Mouse (Mus musculus) hindbrain, embryonic 12.5 days (tissue): Measurements from ENCODE around the gene Pdxdc1. TPM values are rescaled to one million over a fixed set of nuclear protein-coding genes. Genes with fewer than 3 reads are reported as not detected.
"Not testable (repeated sequence)": the region's sequence is repeated elsewhere in the genome, so short reads cannot be mapped to it uniquely, and the experiment has no call there.

Experiments used
- ATAC-seq: fragments of 200-750 bp; cut with Nextera tagmentation; 2 replicates; pipeline ENCODE4 v1.8.0; 2017; ENCODE audit warnings: moderate TSS enrichment; ENCODE audit not compliant: low FRiP score
- H3K27ac ChIP-seq: fragments of 300-500 bp; sonication (generic); 2 replicates; pipeline ENCODE4 v1.5.1; 2016; ENCODE audit warnings: mild to moderate bottlenecking
- H3K27me3 ChIP-seq: fragments of 300-500 bp; sonication (generic); 2 replicates; pipeline ENCODE4 v1.6.1; 2016; ENCODE audit warnings: mild to moderate bottlenecking
- H3K36me3 ChIP-seq: fragments of 300-500 bp; sonication (generic); 2 replicates; pipeline ENCODE4 v1.6.1; 2016; ENCODE audit warnings: mild to moderate bottlenecking
- H3K4me1 ChIP-seq: fragments of 300-500 bp; sonication (generic); 2 replicates; pipeline ENCODE4 v1.6.1; 2016
- H3K4me2 ChIP-seq: fragments of 300-500 bp; sonication (generic); replicated peaks from 2 replicates; pipeline ENCODE4 v1.6.1; 2016; ENCODE audit warnings: mild to moderate bottlenecking
- H3K4me3 ChIP-seq: fragments of 300-500 bp; sonication (generic); 2 replicates; pipeline ENCODE4 v1.5.1; 2016; ENCODE audit warnings: mild to moderate bottlenecking
- H3K9ac ChIP-seq: fragments of 300-500 bp; sonication (generic); 2 replicates; pipeline ENCODE4 v1.6.1; 2016; ENCODE audit warnings: mild to moderate bottlenecking, moderate library complexity
- H3K9me3 ChIP-seq: fragments of 300-500 bp; sonication (generic); replicated peaks from 2 replicates; pipeline ENCODE4 v1.6.1; 2016; ENCODE audit warnings: mild to moderate bottlenecking
- WGBS: fragments of 180-500 bp; shearing (Covaris S2); methylation state at CpG from one replicate; pipeline ENCODE4 v1.1.7; 2016; 5-methylcytosine and 5-hydroxymethylcytosine counted together
- polyA plus RNA-seq: library from polyadenylated mRNA; unstranded; fragments of >200 nt; fragmentation: Nextera tagmentation; extraction: Ambion mirVana; gene quantifications from 2 replicates; pipeline ENCODE4 v1.2.1, GENCODE M21; 2016

The Pdxdc1 gene
- polyA plus RNA-seq, 1 experiment from 2014 or later, result 90.7 TPM

DNA sequence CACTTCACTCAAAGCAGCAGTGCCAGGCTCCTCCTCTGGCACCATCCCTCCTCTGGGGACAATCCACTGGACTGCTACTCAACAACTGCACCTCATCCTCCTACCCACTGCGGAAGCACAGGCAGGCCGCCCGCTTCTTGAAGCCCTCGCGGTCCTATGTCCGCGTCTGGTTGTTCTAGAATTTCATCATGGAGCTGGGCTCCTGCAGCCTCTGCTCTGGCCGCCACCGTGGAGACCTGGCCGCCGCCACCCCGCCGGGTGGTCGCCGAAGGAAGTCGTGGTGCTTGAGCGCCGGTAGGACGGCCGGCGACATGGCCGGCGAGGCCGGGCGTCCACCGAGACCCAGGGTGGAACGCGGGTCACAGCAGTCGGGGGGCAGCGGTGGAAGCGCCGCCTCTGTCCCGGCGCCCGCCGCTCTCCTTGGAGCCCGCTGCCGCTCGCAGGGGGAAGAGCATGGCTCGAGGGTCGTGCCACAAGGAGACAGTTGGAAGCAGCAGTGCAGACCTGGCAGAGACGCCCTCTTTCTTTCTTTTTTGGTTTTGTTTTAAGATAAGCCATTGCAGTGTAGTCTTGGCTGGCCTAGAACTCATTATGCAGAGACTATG lies 34.9 kb downstream of the Pdxdc1 start:
- peak overlapping the region; percentile 59 for H3K9ac ChIP-seq
- peaks cover 10% of the 10 kb centered on the region for H3K36me3 ChIP-seq
- H3K4me3 ChIP-seq, result peak overlapping the region; percentile 37
- 4% methylated on average over 42 of the region's 42 CpGs for WGBS
- peak overlapping the region; percentile 59 for H3K4me2 ChIP-seq
- H3K9me3 ChIP-seq, result no peaks in the 10 kb centered on the region
- H3K27ac ChIP-seq, result peak overlapping the region; percentile 70
- H3K27me3 ChIP-seq, result no peaks in the 10 kb centered on the region
- ATAC-seq, result peak; percentile 87
- H3K4me1 ChIP-seq, result peaks cover 10% of the 10 kb centered on the region

DNA sequence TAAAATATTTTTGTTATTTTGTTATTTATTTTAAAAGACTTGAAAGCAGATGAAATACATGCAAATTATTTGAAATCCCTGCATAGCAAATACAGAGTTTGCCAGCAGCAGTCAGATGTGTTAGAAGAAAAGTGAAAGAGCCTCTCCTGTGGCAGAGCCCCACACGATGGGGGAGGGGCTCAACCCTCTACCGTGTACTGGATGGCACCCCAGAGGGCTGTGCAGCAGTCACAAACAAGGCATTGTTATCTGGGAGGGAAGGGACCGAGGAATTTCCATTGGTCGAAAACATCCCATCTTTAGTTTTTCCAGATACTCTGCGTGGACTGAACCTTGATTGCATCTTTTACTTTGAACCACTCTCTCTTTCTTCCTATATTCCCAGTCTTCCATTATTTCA lies 35.5 kb downstream of the Pdxdc1 start:
- peak; percentile 84 for ATAC-seq
- H3K27me3 ChIP-seq, H3K9me3 ChIP-seq, H3K4me1 ChIP-seq, H3K4me3 ChIP-seq, H3K9ac ChIP-seq: not testable (repeated sequence)
- H3K27ac ChIP-seq, result peak overlapping the region; percentile 70; the same call in 1 of the 2 replicates
- H3K36me3 ChIP-seq, result peaks cover 10% of the 10 kb centered on the region
- H3K4me2 ChIP-seq, result peak overlapping the region; percentile 59
- 8% methylated on average over 5 of the region's 5 CpGs for WGBS

DNA sequence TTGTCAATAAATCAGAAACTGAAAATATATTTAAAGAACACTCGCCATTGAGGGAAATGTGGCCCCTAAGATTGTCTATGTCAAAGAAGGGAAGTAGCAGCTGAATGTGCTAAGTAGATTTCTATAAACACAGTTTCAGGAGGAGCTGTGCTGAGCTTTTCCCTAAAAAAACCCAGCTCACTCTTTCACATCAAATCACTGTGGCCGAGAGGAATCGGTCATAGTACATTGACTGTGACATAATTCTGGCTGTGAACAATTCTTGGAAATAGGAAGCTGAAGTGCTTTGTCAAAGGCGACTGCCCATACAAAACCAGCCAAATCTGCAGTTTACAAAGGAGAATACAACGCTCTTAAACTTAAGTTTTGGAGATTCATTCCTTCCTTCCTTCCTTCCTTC lies 36.3 kb downstream of the Pdxdc1 start:
- Histone ChIP-seq H3K27me3 (no peaks in the 10 kb centered on the region), H3K4me2 (no peak overlapping the region), H3K4me3 (no peak overlapping the region), H3K36me3 (peaks cover 10% of the 10 kb centered on the region), H3K9me3 (no peaks in the 10 kb centered on the region), H3K4me1 (peaks cover 10% of the 10 kb centered on the region), H3K27ac (no peak overlapping the region), H3K9ac (no peak overlapping the region)
- 85% methylated on average over 5 of the region's 5 CpGs for WGBS
- ATAC-seq, result no peak

DNA sequence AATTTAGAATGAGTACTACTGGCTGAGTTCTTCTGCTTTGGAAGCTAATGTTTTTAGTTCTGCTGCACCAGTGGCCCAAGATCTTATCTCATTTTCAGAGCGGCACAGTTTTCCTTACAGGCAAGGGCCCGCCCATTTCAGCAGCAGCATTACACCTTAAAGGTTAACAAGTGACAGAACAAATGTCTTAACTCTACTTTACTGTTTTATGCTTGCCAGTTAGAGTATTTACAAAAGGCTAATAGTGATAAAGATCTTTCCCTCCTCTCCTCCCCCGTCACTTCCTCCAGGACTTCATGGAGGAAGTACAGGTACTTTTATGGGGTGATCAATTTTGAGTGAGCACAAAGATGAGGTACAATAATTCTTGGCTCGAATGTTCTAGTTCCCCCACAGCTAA lies 36.9 kb downstream of the Pdxdc1 start:
- Histone ChIP-seq H3K27ac (no peak overlapping the region), H3K9ac (no peak overlapping the region), H3K36me3 (peaks cover 10% of the 10 kb centered on the region), H3K9me3 (no peaks in the 10 kb centered on the region), H3K4me2 (no peak overlapping the region), H3K4me1 (peaks cover 10% of the 10 kb centered on the region), H3K4me3 (no peak overlapping the region), H3K27me3 (no peaks in the 10 kb centered on the region)
- no peak for ATAC-seq
- 84% methylated on average over 4 of the region's 4 CpGs for WGBS

DNA sequence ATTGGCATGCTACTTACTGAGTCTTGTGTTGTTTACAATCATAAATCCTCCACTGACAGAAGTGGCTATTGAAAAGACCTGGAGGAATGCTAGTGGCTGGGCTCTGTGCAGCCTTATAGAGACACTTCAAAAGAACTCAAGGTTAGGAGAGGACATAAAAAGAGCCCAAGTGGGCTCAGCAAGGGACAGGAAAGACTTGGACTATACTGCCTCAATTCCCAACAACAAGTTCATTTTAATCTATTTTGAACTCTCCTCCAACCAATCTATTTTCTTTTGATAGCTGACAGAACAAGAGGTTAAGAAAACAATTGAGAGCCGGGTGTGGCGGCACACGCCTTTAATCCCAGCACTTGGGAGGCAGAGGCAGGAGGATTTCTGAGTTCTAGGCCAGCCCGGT lies 49.0 kb downstream of the Pdxdc1 start:
- ATAC-seq, result no peak
- Histone ChIP-seq H3K9me3 (no peaks in the 10 kb centered on the region), H3K9ac (no peak overlapping the region), H3K27me3 (no peaks in the 10 kb centered on the region), H3K27ac (no peak overlapping the region), H3K36me3 (peaks cover 31% of the 10 kb centered on the region), H3K4me2 (no peak overlapping the region), H3K4me1 (no peaks in the 10 kb centered on the region), H3K4me3 (no peak overlapping the region)
- 91% methylated on average over 4 of the region's 4 CpGs for WGBS

DNA sequence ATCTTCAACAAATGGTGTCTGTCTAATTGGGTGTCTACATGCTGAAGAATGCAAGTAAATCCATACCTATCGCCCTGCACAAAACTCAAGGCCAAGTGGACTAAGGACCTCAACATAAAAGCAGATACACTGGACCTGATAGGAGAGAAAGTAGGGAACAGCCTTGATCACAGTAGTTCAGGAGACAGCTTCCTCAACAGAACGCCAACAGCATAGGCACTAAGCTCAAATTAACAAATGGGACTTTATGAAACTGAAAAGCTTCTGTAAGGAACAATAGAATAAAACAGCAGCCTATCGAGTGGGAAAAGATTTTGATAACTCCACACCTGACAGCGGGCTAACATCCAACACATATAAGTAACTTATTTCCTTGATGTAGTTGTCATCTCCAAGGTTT lies 51.5 kb downstream of the Pdxdc1 start:
- 94% methylated on average over 4 of the region's 4 CpGs for WGBS

DNA sequence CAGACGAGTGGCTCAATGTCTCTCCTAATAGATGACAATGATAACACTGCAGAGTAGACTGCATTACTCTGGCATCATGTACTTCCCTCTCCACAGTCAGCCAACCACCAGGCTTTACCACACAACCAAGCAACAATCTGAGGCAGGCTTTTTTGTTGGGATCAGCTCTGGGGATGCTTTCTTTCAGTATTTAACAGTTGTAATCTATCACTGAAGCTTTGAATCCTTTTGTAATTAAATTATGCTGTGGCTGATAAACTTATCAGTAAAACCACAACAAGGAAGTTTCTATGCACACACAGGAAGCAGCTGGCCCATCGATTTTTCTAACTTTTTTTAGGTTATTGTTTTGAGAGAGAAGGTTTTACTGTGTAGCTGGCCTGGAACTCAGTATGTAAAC lies 54.6 kb downstream of the Pdxdc1 start:
- H3K4me2 ChIP-seq, result no peak overlapping the region
- H3K27ac ChIP-seq, result no peak overlapping the region
- H3K36me3 ChIP-seq, result peaks cover 33% of the 10 kb centered on the region
- no peaks in the 10 kb centered on the region for H3K4me1 ChIP-seq
- ATAC-seq, result no peak
- no peak overlapping the region for H3K9ac ChIP-seq
- no peaks in the 10 kb centered on the region for H3K9me3 ChIP-seq
- no peak overlapping the region for H3K4me3 ChIP-seq
- 76% methylated on average over 2 of the region's 2 CpGs for WGBS
- no peaks in the 10 kb centered on the region for H3K27me3 ChIP-seq

More for the DNA sequence above, 51.5 kb downstream of the Pdxdc1 start:
- Histone ChIP-seq H3K4me3 (no peak overlapping the region), H3K27me3 (no peaks in the 10 kb centered on the region), H3K9me3 (no peaks in the 10 kb centered on the region), H3K36me3 (peaks cover 25% of the 10 kb centered on the region), H3K9ac (no peak overlapping the region), H3K4me1 (no peaks in the 10 kb centered on the region), H3K4me2 (no peak overlapping the region), H3K27ac (no peak overlapping the region)
- no peak for ATAC-seq

DNA sequence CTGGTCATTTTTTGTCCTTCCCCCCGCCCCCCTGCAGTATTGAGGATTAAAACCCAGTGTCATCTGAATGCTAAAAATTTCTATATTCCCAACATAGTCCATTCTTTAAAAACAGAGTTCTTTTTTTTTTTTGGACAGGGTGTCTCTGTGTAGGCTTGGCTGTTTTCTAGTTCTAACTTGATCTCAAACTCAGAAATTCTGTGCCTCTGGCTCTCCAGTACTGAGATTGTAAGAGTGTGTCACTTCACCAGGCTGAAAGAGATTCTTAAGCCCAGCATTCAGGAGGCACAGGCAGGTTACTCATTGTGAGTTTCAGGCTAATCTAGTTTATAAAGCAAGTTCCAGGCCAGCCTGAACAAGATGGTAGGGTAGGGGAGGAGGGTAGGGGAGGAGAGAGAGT lies 56.3 kb downstream of the Pdxdc1 start:
- no peaks in the 10 kb centered on the region for H3K4me1 ChIP-seq
- no peak overlapping the region for H3K4me2 ChIP-seq
- peaks cover 36% of the 10 kb centered on the region for H3K36me3 ChIP-seq
- 81% methylated on average over 1 of the region's 1 CpGs for WGBS
- no peaks in the 10 kb centered on the region for H3K27me3 ChIP-seq
- no peak for ATAC-seq
- no peak overlapping the region for H3K9ac ChIP-seq
- no peak overlapping the region for H3K27ac ChIP-seq
- H3K4me3 ChIP-seq, result no peak overlapping the region
- no peaks in the 10 kb centered on the region for H3K9me3 ChIP-seq

DNA sequence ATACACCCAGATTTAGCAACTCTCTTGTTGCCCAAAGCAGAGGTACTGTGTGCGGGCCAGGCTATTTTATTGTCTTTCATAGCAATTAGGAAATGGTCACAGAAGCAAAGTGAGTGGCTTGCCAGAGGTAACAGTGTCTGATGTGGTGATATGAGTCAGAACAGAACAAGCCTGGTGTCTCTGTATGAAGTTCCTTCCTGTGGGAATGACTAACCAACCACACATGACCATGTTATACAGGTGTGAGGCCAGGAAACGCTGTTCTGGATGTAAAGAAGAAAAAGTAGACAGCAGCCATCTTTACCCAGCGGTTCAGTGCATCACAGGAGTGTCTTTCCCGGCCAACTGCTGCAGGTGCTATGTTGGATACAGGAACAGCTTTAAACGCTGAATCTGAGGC lies 57.9 kb downstream of the Pdxdc1 start:
- ATAC-seq, result no peak
- Histone ChIP-seq H3K27me3 (no peaks in the 10 kb centered on the region), H3K4me2 (no peak overlapping the region), H3K9ac (no peak overlapping the region), H3K4me3 (no peak overlapping the region), H3K9me3 (no peaks in the 10 kb centered on the region), H3K27ac (no peak overlapping the region), H3K36me3 (peaks cover 49% of the 10 kb centered on the region), H3K4me1 (no peaks in the 10 kb centered on the region)
- WGBS, result 95% methylated on average over 5 of the region's 5 CpGs

DNA sequence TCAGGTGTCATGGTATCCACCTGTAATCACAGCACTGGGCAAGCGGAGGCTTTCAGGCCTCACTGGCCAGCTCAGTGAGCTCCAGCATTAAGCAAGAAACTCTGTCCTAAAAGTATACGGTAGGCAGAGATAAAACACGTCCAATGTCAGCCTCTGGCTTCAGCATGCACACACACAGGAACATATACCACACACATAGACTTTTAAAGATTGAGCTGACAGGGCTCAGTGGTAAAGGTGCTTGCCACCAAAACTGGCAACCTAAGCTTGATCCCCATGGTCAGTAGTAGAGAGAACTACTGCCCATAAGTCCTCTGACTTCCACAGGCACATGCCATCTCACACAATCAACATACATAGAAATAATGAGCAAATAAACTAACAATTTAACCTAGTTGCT lies 62.0 kb downstream of the Pdxdc1 start:
- peaks cover 81% of the 10 kb centered on the region for H3K36me3 ChIP-seq
- no peak overlapping the region for H3K4me2 ChIP-seq
- H3K9me3 ChIP-seq, result no peaks in the 10 kb centered on the region
- H3K27ac ChIP-seq, result no peak overlapping the region
- no peak overlapping the region for H3K9ac ChIP-seq
- no peaks in the 10 kb centered on the region for H3K27me3 ChIP-seq
- no peaks in the 10 kb centered on the region for H3K4me1 ChIP-seq
- no peak overlapping the region for H3K4me3 ChIP-seq
- WGBS, result 96% methylated on average over 3 of the region's 3 CpGs
- ATAC-seq, result no peak

DNA sequence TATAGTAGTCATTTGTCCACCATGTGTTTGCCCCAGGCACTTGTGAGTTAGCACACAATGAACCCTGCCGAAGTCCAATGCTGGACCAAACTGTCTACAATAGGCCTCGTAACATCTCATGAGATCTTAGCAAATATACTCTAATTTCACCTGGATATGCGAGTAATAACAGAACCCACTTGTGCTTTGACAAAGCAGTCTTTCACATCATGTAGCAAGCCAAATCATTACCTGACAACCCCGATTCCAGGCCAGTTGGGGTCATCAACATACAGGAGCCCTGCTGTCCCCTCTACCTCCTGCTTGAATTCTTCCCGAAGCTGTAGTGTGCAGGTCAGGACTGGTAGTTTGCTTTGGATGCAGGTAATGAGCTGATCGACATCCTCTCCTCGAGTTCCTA lies 62.9 kb downstream of the Pdxdc1 start:
- no peak overlapping the region for H3K4me2 ChIP-seq
- no peaks in the 10 kb centered on the region for H3K4me1 ChIP-seq
- WGBS, result 90% methylated on average over 7 of the region's 7 CpGs
- H3K27ac ChIP-seq, result no peak overlapping the region
- peaks cover 81% of the 10 kb centered on the region for H3K36me3 ChIP-seq
- no peak for ATAC-seq
- no peak overlapping the region for H3K9ac ChIP-seq
- H3K27me3 ChIP-seq, result no peaks in the 10 kb centered on the region
- no peaks in the 10 kb centered on the region for H3K9me3 ChIP-seq
- no peak overlapping the region for H3K4me3 ChIP-seq

DNA sequence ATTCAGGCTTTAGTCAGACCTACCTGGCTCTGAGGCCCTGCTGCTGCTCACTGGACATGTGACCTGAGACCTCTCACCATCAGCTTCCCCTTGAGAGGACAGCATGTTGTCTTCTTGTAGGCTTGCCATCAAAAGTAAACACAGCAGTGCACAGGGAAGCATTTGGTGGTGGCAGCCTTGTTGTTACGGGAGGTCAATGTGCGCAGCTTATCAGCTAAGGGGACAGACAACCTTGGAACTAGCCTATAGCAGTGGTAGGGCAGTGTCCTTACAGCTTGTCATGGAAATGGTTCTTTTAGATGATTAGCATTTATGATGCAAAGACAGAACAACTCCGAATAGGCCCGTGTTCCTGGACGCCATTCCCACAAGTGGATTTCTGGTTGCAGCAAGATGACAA lies 68.5 kb downstream of the Pdxdc1 start:
- Histone ChIP-seq H3K9me3 (no peaks in the 10 kb centered on the region), H3K27me3 (no peaks in the 10 kb centered on the region), H3K4me1 (no peaks in the 10 kb centered on the region), H3K27ac (no peak overlapping the region), H3K4me2 (no peak overlapping the region), H3K9ac (no peak overlapping the region), H3K36me3 (peaks cover 96% of the 10 kb centered on the region), H3K4me3 (no peak overlapping the region)
- ATAC-seq, result no peak
- WGBS, result 96% methylated on average over 5 of the region's 5 CpGs

DNA sequence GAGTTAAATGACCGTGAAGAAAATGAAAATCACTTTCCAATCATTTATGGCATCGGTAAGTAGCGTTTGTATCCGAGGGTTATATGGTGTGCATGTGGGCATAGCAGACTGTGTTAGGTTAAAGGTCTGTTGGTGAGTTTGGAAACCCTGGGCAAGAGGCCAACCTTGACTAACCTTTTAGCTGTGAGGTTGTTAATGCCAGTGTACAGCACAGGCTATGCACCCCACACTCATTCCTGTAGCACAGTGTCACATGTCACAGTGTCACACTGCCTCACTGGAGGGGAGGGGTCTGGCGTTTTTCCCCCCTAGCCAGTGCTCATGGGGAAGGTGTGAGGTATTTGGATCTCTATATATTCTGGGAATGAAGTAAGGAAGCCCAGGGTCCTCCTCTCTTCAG lies 71.3 kb downstream of the Pdxdc1 start:
- Histone ChIP-seq H3K27ac (no peak overlapping the region), H3K4me2 (no peak overlapping the region), H3K4me3 (no peak overlapping the region), H3K27me3 (no peaks in the 10 kb centered on the region), H3K9ac (no peak overlapping the region), H3K4me1 (no peaks in the 10 kb centered on the region), H3K9me3 (no peaks in the 10 kb centered on the region), H3K36me3 (peaks cover 92% of the 10 kb centered on the region)
- no peak for ATAC-seq
- 89% methylated on average over 5 of the region's 5 CpGs for WGBS
